Mouse (Mus musculus) embryonic fibroblast, embryonic 13.5 days (primary cell): Measurements from ENCODE around the gene Zbtb8a. TPM values are rescaled to one million over a fixed set of nuclear protein-coding genes. Genes with fewer than 3 reads are reported as not detected.
A peak's percentile ranks its signal among the peaks of the same experiment; 100 is the strongest.

Experiments
- H3K27ac ChIP-seq: 2 replicates; pipeline ENCODE4 v1.5.1; 2012; ENCODE audit warnings: low read length, control low read depth, inconsistent platforms; ENCODE audit not compliant: insufficient read depth
- H3K4me1 ChIP-seq: 2 replicates; pipeline ENCODE4 v1.6.1; 2011; ENCODE audit warnings: low read length; ENCODE audit not compliant: control insufficient read depth, insufficient read depth
- H3K4me3 ChIP-seq: 2 replicates; pipeline ENCODE4 v1.5.1; 2011; ENCODE audit warnings: mild to moderate bottlenecking, control low read depth, low read length; ENCODE audit not compliant: insufficient read depth
- CTCF ChIP-seq: IDR thresholded peaks from 2 replicates; pipeline ENCODE4 v1.5.1; 2011; ENCODE audit warnings: mild to moderate bottlenecking, control low read depth, low read length, moderate library complexity, borderline replicate concordance; ENCODE audit not compliant: insufficient read depth
- POLR2A ChIP-seq: IDR thresholded peaks from 2 replicates; pipeline ENCODE4 v1.6.1; 2011; ENCODE audit warnings: low read depth, mild to moderate bottlenecking, control low read depth, low read length, moderate library complexity
- polyA plus RNA-seq: library from polyadenylated mRNA; stranded (reverse); fragments of >200 nt; gene quantifications from 2 replicates; pipeline ENCODE4 v1.2.4, GENCODE M21; 2011; ENCODE audit warnings: low read depth; ENCODE audit not compliant: missing spikeins, insufficient read length

Zbtb8a gene
- polyA plus RNA-seq, 1 experiment, result 6.9 TPM

GRCm38 (mm10) chr4:129381148-129381547 lies 3.2 kb upstream of the Zbtb8a start:
- TF ChIP-seq POLR2A (no peak), CTCF (no peak)
- no peaks in the 10 kb centered on the region for H3K4me1 ChIP-seq
- H3K27ac ChIP-seq, result no peak overlapping the region
- H3K4me3 ChIP-seq, result no peak overlapping the region

GRCm38 (mm10) chr4:129379805-129380204 lies 1.9 kb upstream of the Zbtb8a start:
- TF ChIP-seq POLR2A (no peak), CTCF (no peak)
- Histone ChIP-seq H3K4me1 (no peaks in the 10 kb centered on the region), H3K27ac (no peak overlapping the region), H3K4me3 (no peak overlapping the region)

GRCm38 (mm10) chr4:129376961-129377545 lies 863 bp downstream of the Zbtb8a start:
- Histone ChIP-seq H3K4me1 (no peaks in the 10 kb centered on the region), H3K4me3 (peak overlapping the region; percentile 48), H3K27ac (no peak overlapping the region)
- TF ChIP-seq POLR2A (peak; percentile 34), CTCF (no peak)

- no peak overlapping the region for H3K27ac ChIP-seq
- TF ChIP-seq POLR2A (no peak), CTCF (no peak)
- no peak overlapping the region for H3K4me3 ChIP-seq
- H3K4me1 ChIP-seq, result no peaks in the 10 kb centered on the region
Observed at GRCm38 (mm10) chr4:129375821-129376220, 2.1 kb downstream of the Zbtb8a start.

GRCm38 (mm10) chr4:129375000-129375399 lies 2.9 kb downstream of the Zbtb8a start:
- H3K4me3 ChIP-seq, result no peak overlapping the region
- no peak for TF ChIP-seq POLR2A
- no peak for TF ChIP-seq CTCF
- no peak overlapping the region for H3K27ac ChIP-seq
- H3K4me1 ChIP-seq, result no peaks in the 10 kb centered on the region

- no peak overlapping the region for H3K27ac ChIP-seq
- H3K4me1 ChIP-seq, result no peaks in the 10 kb centered on the region
- no peak for TF ChIP-seq POLR2A
- no peak for TF ChIP-seq CTCF
- no peak overlapping the region for H3K4me3 ChIP-seq
Observed at GRCm38 (mm10) chr4:129374219-129374755, 3.6 kb downstream of the Zbtb8a start.

GRCm38 (mm10) chr4:129373202-129373976 lies 4.5 kb downstream of the Zbtb8a start:
- TF ChIP-seq CTCF, result no peak
- TF ChIP-seq POLR2A, result no peak
- H3K27ac ChIP-seq, result no peak overlapping the region
- no peaks in the 10 kb centered on the region for H3K4me1 ChIP-seq
- no peak overlapping the region for H3K4me3 ChIP-seq

GRCm38 (mm10) chr4:129371391-129371790 lies 6.5 kb downstream of the Zbtb8a start:
- Histone ChIP-seq H3K4me3 (no peak overlapping the region), H3K4me1 (no peaks in the 10 kb centered on the region), H3K27ac (no peak overlapping the region)
- TF ChIP-seq POLR2A (no peak), CTCF (no peak)

GRCm38 (mm10) chr4:129365224-129365623 lies 12.7 kb downstream of the Zbtb8a start:
- H3K4me1 ChIP-seq, result no peaks in the 10 kb centered on the region
- no peak overlapping the region for H3K4me3 ChIP-seq
- H3K27ac ChIP-seq, result no peak overlapping the region
- TF ChIP-seq CTCF (no peak), POLR2A (no peak)

GRCm38 (mm10) chr4:129364379-129364778 lies 13.5 kb downstream of the Zbtb8a start:
- Histone ChIP-seq H3K4me3 (no peak overlapping the region), H3K4me1 (no peaks in the 10 kb centered on the region), H3K27ac (no peak overlapping the region)
- TF ChIP-seq POLR2A, result no peak
- no peak for TF ChIP-seq CTCF

- TF ChIP-seq CTCF, result no peak
- TF ChIP-seq POLR2A, result no peak
- Histone ChIP-seq H3K4me3 (no peak overlapping the region), H3K27ac (no peak overlapping the region), H3K4me1 (no peaks in the 10 kb centered on the region)
Observed at GRCm38 (mm10) chr4:129363463-129363862, 14.5 kb downstream of the Zbtb8a start.
